Mouse (Mus musculus): ENCODE data around the gene Foxa2. TPM values are rescaled to one million over a fixed set of nuclear protein-coding genes. Genes with fewer than 3 reads are reported as not detected.
A peak's percentile ranks its signal among the peaks of the same experiment; 100 is the strongest.

Gene Foxa2
- polyA plus RNA-seq, 1 experiment from 2014 or later, result 0.24 TPM

- Histone ChIP-seq H3K4me1 (ENCODE audit: control insufficient read depth in 2 of 2, insufficient read depth in 2 of 2, low read length in 2 of 2) (peaks cover 0 to 13% of the 10 kb centered on the region in 2 experiments; a peak in 1 of 4 replicates), H3K9ac (ENCODE audit: low read length) (no peak overlapping the region), H3K4me3 (ENCODE audit: control insufficient read depth in 1 of 2, insufficient read depth in 1 of 2, low read depth in 1 of 2, low read length in 2 of 2) (peak overlapping the region in 1 of 2 experiments; percentile 16; a peak in 1 of 4 replicates), H3K27me3 (ENCODE audit: control insufficient read depth, insufficient read depth, low read length) (peaks cover 99% of the 10 kb centered on the region), H3K9me3 (ENCODE audit: control insufficient read depth, low read length) (no peaks in the 10 kb centered on the region), H3K36me3 (ENCODE audit: control insufficient read depth, insufficient read depth, low read length) (no peaks in the 10 kb centered on the region), H3K4me2 (ENCODE audit: low read length) (0 out of 2 replicates have a peak overlapping the region, but pooled peaks have one; percentile 9), H3K27ac (replicated peaks in 1 of 2; ENCODE audit: control insufficient read depth in 1 of 2, insufficient read depth in 1 of 2, low read depth in 2 of 2, low read length in 2 of 2) (no peak overlapping the region)
- no peak for ATAC-seq (ENCODE audit: insufficient number of reproducible peaks, insufficient read depth, low FRiP score, low read depth)
- 2% methylated on average over 42 of the region's 42 CpGs for WGBS
Measured at GRCm38 (mm10) chr2:148038366-148039310, 8.1 kb downstream of the Foxa2 start.

GRCm38 (mm10) chr2:148036611-148037160 lies 10.1 kb downstream of the Foxa2 start:
- WGBS, result 11% methylated on average over 4 of the region's 4 CpGs
- no peak overlapping the region for H3K4me2 ChIP-seq (ENCODE audit: low read length)
- no peaks in the 10 kb centered on the region for H3K36me3 ChIP-seq (ENCODE audit: control insufficient read depth, insufficient read depth, low read length)
- no peaks in the 10 kb centered on the region for H3K9me3 ChIP-seq (ENCODE audit: control insufficient read depth, low read length)
- H3K9ac ChIP-seq (ENCODE audit: low read length), result no peak overlapping the region
- H3K27me3 ChIP-seq (ENCODE audit: control insufficient read depth, insufficient read depth, low read length), result peaks cover 96% of the 10 kb centered on the region
- no peak for ATAC-seq (ENCODE audit: insufficient number of reproducible peaks, insufficient read depth, low FRiP score, low read depth)
- H3K4me1 ChIP-seq (ENCODE audit: control insufficient read depth in 2 of 2, insufficient read depth in 2 of 2, low read length in 2 of 2), result peaks cover 0 to 13% of the 10 kb centered on the region in 2 experiments; a peak in 1 of 4 replicates
- no peak overlapping the region for H3K27ac ChIP-seq (replicated peaks in 1 of 2; ENCODE audit: control insufficient read depth in 1 of 2, insufficient read depth in 1 of 2, low read depth in 2 of 2, low read length in 2 of 2)
- no peak overlapping the region for H3K4me3 ChIP-seq (ENCODE audit: control insufficient read depth in 1 of 2, insufficient read depth in 1 of 2, low read depth in 1 of 2, low read length in 2 of 2)

DNA sequence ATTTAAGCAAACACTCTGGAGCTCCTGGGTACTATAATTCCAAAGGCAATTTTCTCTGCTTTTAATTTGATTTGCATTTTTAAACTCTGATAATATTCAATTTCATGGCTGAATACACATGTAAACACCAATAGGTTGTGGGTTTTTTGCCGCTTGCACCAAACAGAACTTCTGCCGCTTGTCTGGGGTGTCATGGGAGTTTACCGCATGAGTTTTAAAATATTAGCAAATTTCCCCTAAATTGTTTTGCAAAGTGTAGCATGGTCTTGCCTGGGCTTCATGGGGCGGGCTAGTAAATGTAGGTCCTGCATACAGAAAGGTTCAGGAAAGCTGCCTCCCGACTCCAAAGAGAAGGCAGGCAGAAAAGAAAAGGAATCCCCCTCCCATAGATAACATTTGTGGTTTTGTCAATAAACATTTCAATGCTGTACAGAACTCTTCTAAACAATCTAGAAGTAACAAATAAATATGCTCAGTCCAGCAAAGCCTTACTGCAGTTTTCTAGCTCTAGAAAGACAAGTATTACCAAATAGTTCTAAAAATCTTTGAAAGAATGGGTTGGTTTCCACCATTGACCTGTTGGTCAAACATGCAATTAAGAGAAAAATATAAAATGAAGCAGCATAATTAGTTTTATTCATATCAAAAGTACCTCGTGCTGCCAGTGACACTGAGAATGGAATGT lies 15.6 kb downstream of the Foxa2 start:
- Histone ChIP-seq H3K4me3 (ENCODE audit: control insufficient read depth in 1 of 2, insufficient read depth in 1 of 2, low read depth in 1 of 2, low read length in 2 of 2) (no peak overlapping the region), H3K9me3 (ENCODE audit: control insufficient read depth, low read length) (no peaks in the 10 kb centered on the region), H3K4me1 (ENCODE audit: control insufficient read depth in 2 of 2, insufficient read depth in 2 of 2, low read length in 2 of 2) (peaks cover 0 to 2% of the 10 kb centered on the region in 2 experiments; a peak in 1 of 4 replicates), H3K4me2 (ENCODE audit: low read length) (no peak overlapping the region), H3K36me3 (ENCODE audit: control insufficient read depth, insufficient read depth, low read length) (no peaks in the 10 kb centered on the region), H3K27ac (replicated peaks in 1 of 2; ENCODE audit: control insufficient read depth in 1 of 2, insufficient read depth in 1 of 2, low read depth in 2 of 2, low read length in 2 of 2) (no peak overlapping the region), H3K27me3 (ENCODE audit: control insufficient read depth, insufficient read depth, low read length) (peaks cover 94% of the 10 kb centered on the region), H3K9ac (ENCODE audit: low read length) (no peak overlapping the region)
- ATAC-seq (ENCODE audit: insufficient number of reproducible peaks, insufficient read depth, low FRiP score, low read depth), result no peak
- WGBS, result 7% methylated on average over 6 of the region's 6 CpGs

GRCm38 (mm10) chr2:148030613-148030935 lies 16.2 kb downstream of the Foxa2 start:
- no peak overlapping the region for H3K4me3 ChIP-seq (ENCODE audit: control insufficient read depth in 1 of 2, insufficient read depth in 1 of 2, low read depth in 1 of 2, low read length in 2 of 2)
- WGBS, result 2% methylated on average over 11 of the region's 11 CpGs
- H3K4me2 ChIP-seq (ENCODE audit: low read length), result no peak overlapping the region; the same call in 1 of the 2 replicates
- H3K27ac ChIP-seq (replicated peaks in 1 of 2; ENCODE audit: control insufficient read depth in 1 of 2, insufficient read depth in 1 of 2, low read depth in 2 of 2, low read length in 2 of 2), result no peak overlapping the region
- H3K9me3 ChIP-seq (ENCODE audit: control insufficient read depth, low read length), result no peaks in the 10 kb centered on the region
- no peak overlapping the region for H3K9ac ChIP-seq (ENCODE audit: low read length)
- peaks cover 0 to 2% of the 10 kb centered on the region in 2 experiments; a peak in 1 of 4 replicates for H3K4me1 ChIP-seq (ENCODE audit: control insufficient read depth in 2 of 2, insufficient read depth in 2 of 2, low read length in 2 of 2)
- no peak for ATAC-seq (ENCODE audit: insufficient number of reproducible peaks, insufficient read depth, low FRiP score, low read depth)
- no peaks in the 10 kb centered on the region for H3K36me3 ChIP-seq (ENCODE audit: control insufficient read depth, insufficient read depth, low read length)
- H3K27me3 ChIP-seq (ENCODE audit: control insufficient read depth, insufficient read depth, low read length), result peaks cover 92% of the 10 kb centered on the region

DNA sequence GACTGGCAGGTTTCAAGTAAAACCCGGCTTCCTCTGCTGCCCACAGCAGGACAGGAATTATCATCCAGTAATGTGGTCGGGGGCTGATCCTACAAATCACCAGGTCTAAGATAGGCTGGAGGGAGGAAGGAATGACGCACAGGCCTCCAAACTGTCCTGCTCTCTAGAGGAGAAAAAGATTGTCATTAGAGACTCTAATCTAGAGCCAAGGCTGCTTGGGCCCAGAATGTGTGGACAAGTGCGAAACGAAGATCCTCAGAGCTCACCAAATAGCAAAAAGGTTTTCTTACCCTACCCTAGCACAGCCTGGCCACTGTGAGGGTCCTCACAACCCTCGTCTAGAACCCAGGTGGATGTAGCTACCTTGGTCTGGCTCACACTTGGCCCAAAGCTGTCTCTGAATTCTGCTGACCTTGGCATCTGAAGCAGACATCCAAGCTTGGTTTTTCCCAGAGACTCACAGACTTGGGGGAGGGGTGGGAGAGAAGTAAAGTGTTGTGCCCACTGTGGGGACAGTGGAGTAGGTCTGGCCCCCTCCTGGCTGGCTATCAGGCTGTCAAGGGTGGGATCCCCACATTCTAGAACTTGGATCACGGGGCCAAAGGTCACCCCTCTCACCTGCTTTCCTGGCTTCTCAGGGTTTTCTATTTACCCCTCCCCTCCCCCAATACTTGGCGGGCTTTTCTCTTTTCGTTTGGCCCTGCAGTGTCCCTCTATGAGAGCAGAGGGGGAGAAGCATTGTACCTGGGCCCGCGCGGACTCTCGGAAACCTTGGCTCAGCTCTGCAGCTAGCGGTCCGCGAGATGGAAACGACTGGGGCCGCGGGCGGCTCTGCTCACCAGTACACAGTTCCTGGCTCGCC lies 16.8 kb downstream of the Foxa2 start:
- Histone ChIP-seq H3K9ac (ENCODE audit: low read length) (no peak overlapping the region), H3K4me1 (ENCODE audit: control insufficient read depth in 2 of 2, insufficient read depth in 2 of 2, low read length in 2 of 2) (peaks cover 0 to 2% of the 10 kb centered on the region in 2 experiments; a peak in 1 of 4 replicates), H3K27me3 (ENCODE audit: control insufficient read depth, insufficient read depth, low read length) (peaks cover 92% of the 10 kb centered on the region), H3K36me3 (ENCODE audit: control insufficient read depth, insufficient read depth, low read length) (no peaks in the 10 kb centered on the region), H3K4me2 (ENCODE audit: low read length) (no peak overlapping the region; the same call in 1 of the 2 replicates), H3K27ac (replicated peaks in 1 of 2; ENCODE audit: control insufficient read depth in 1 of 2, insufficient read depth in 1 of 2, low read depth in 2 of 2, low read length in 2 of 2) (no peak overlapping the region), H3K9me3 (ENCODE audit: control insufficient read depth, low read length) (no peaks in the 10 kb centered on the region), H3K4me3 (ENCODE audit: control insufficient read depth in 1 of 2, insufficient read depth in 1 of 2, low read depth in 1 of 2, low read length in 2 of 2) (no peak overlapping the region)
- WGBS, result 6% methylated on average over 21 of the region's 21 CpGs
- 0 out of 2 replicates have a peak, but pooled peaks have one; percentile 21 for ATAC-seq (ENCODE audit: insufficient number of reproducible peaks, insufficient read depth, low FRiP score, low read depth)

GRCm38 (mm10) chr2:148029050-148029608 lies 17.6 kb downstream of the Foxa2 start:
- no peak overlapping the region for H3K9ac ChIP-seq (ENCODE audit: low read length)
- 26% methylated on average over 9 of the region's 9 CpGs for WGBS
- H3K27me3 ChIP-seq (ENCODE audit: control insufficient read depth, insufficient read depth, low read length), result peaks cover 91% of the 10 kb centered on the region
- H3K4me1 ChIP-seq (ENCODE audit: control insufficient read depth in 2 of 2, insufficient read depth in 2 of 2, low read length in 2 of 2), result peaks cover 0 to 2% of the 10 kb centered on the region in 2 experiments; a peak in 1 of 4 replicates
- ATAC-seq (ENCODE audit: insufficient number of reproducible peaks, insufficient read depth, low FRiP score, low read depth), result no peak
- no peaks in the 10 kb centered on the region for H3K9me3 ChIP-seq (ENCODE audit: control insufficient read depth, low read length)
- H3K4me3 ChIP-seq (ENCODE audit: control insufficient read depth in 1 of 2, insufficient read depth in 1 of 2, low read depth in 1 of 2, low read length in 2 of 2), result no peak overlapping the region
- no peak overlapping the region for H3K27ac ChIP-seq (replicated peaks in 1 of 2; ENCODE audit: control insufficient read depth in 1 of 2, insufficient read depth in 1 of 2, low read depth in 2 of 2, low read length in 2 of 2)
- H3K4me2 ChIP-seq (ENCODE audit: low read length), result no peak overlapping the region
- H3K36me3 ChIP-seq (ENCODE audit: control insufficient read depth, insufficient read depth, low read length), result no peaks in the 10 kb centered on the region
